Mouse (Mus musculus) adrenal gland, postnatal 14 days (tissue): ENCODE measurements around the gene Fst. TPM values are rescaled to one million over a fixed set of nuclear protein-coding genes. Genes with fewer than 3 reads are reported as not detected.
A peak's percentile ranks its signal among the peaks of the same experiment; 100 is the strongest.

Source experiments
- DNase-seq: peaks from one replicate; pipeline ENCODE4 v3.0.0; 2021; ENCODE audit warnings: mixed read lengths
- total RNA-seq: library from RNA; stranded (reverse); gene quantifications from 2 replicates; pipeline ENCODE4 v1.2.3, GENCODE M21; 2021

Fst gene
- total RNA-seq, 1 experiment from 2014 or later: 33.7 TPM

GRCm38 (mm10) chr13:114419364-114419763, 39.4 kb downstream of the Fst start:
- no peak for DNase-seq

- DNase-seq: no peak
Observed at GRCm38 (mm10) chr13:114412326-114412725, 46.4 kb downstream of the Fst start.

DNA sequence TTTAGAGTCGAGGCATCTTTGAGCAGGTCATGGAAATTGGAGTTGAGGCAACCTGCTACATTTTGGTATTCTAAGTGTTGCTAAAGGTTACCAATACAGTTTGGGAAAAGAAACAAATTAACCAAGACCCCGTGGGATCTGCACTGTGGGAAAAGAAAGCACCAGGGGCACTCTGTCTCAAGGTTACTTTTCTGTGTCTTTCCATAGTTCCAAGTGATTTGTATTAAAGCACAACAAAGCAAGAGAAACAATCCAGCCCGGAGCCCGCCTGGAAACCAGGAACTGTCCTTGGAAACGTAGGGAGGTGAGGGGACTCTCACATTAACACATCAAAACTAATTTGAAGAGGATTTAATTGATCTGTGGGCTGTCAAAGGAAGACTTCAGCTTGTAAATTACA, 51.9 kb downstream of the Fst start:
- DNase-seq: no peak

- no peak for DNase-seq
Observed at GRCm38 (mm10) chr13:114406424-114406823, 52.3 kb downstream of the Fst start.

- peak; percentile 24 for DNase-seq
Observed at GRCm38 (mm10) chr13:114405100-114405715, 53.5 kb downstream of the Fst start.

Other genes with a start within 250 kb of the Fst start
- 345 and 369 TPM in 2 replicates for gene Ndufs4, start 70.7 kb downstream of the Fst start, total RNA-seq